Mouse (Mus musculus): Measurements from ENCODE around the gene Tlr5.
A peak's percentile ranks its signal among the peaks of the same experiment; 100 is the strongest.

The Tlr5 gene

GRCm38 (mm10) chr1:182954287-182955046, at the start of gene Tlr5:
Tlr5 (plus strand) TSS chr1:182954788.
- DNase-seq (ENCODE audit: low spot score) = peak; percentile 43

GRCm38 (mm10) chr1:182905669-182906068, 48.9 kb upstream of the Tlr5 start:
- DNase-seq (ENCODE audit: low spot score) = no peak

- DNase-seq (ENCODE audit: low spot score) = peak; percentile 94
Observed at GRCm38 (mm10) chr1:182908050-182909036, 46.2 kb upstream of the Tlr5 start.

- no peak for DNase-seq (ENCODE audit: low spot score)
Observed at GRCm38 (mm10) chr1:182909066-182909465, 45.5 kb upstream of the Tlr5 start.

GRCm38 (mm10) chr1:182909596-182909995, 45.0 kb upstream of the Tlr5 start:
- DNase-seq (ENCODE audit: low spot score) = no peak

GRCm38 (mm10) chr1:182912591-182912990, 42.0 kb upstream of the Tlr5 start:
- DNase-seq (ENCODE audit: low spot score) = no peak

- no peak for DNase-seq (ENCODE audit: low spot score)
Observed at GRCm38 (mm10) chr1:182914121-182914908, 40.3 kb upstream of the Tlr5 start.

GRCm38 (mm10) chr1:182916166-182916565, 38.4 kb upstream of the Tlr5 start:
- DNase-seq (ENCODE audit: low spot score) = no peak

GRCm38 (mm10) chr1:182918718-182919346, 35.8 kb upstream of the Tlr5 start:
- DNase-seq (ENCODE audit: low spot score) = no peak

- no peak for DNase-seq (ENCODE audit: low spot score)
Observed at GRCm38 (mm10) chr1:182922824-182923223, 31.8 kb upstream of the Tlr5 start.

GRCm38 (mm10) chr1:182926465-182926864, 28.1 kb upstream of the Tlr5 start:
- DNase-seq (ENCODE audit: low spot score) = no peak

GRCm38 (mm10) chr1:182927878-182928851, 26.4 kb upstream of the Tlr5 start:
- no peak for DNase-seq (ENCODE audit: low spot score)

- DNase-seq (ENCODE audit: low spot score) = no peak
Observed at GRCm38 (mm10) chr1:182935469-182935868, 19.1 kb upstream of the Tlr5 start.

- DNase-seq (ENCODE audit: low spot score) = no peak
Observed at GRCm38 (mm10) chr1:182937486-182938120, 17.0 kb upstream of the Tlr5 start.

- no peak for DNase-seq (ENCODE audit: low spot score)
Observed at GRCm38 (mm10) chr1:182941921-182942320, 12.7 kb upstream of the Tlr5 start.

- DNase-seq (ENCODE audit: low spot score) = no peak
Observed at GRCm38 (mm10) chr1:182943911-182944310, 10.7 kb upstream of the Tlr5 start.

- no peak for DNase-seq (ENCODE audit: low spot score)
Observed at GRCm38 (mm10) chr1:182944638-182945037, 9.9 kb upstream of the Tlr5 start.

- DNase-seq (ENCODE audit: low spot score) = no peak
Observed at GRCm38 (mm10) chr1:182945561-182945960, 9.0 kb upstream of the Tlr5 start.

GRCm38 (mm10) chr1:182951298-182951697, 3.3 kb upstream of the Tlr5 start:
- peak; percentile 63 for DNase-seq (ENCODE audit: low spot score)

GRCm38 (mm10) chr1:182953165-182953564, 1.4 kb upstream of the Tlr5 start:
- DNase-seq (ENCODE audit: low spot score) = peak; percentile 63
